ENCODE assay signal across 8 mouse cellular contexts in the genomic region with DNA sequence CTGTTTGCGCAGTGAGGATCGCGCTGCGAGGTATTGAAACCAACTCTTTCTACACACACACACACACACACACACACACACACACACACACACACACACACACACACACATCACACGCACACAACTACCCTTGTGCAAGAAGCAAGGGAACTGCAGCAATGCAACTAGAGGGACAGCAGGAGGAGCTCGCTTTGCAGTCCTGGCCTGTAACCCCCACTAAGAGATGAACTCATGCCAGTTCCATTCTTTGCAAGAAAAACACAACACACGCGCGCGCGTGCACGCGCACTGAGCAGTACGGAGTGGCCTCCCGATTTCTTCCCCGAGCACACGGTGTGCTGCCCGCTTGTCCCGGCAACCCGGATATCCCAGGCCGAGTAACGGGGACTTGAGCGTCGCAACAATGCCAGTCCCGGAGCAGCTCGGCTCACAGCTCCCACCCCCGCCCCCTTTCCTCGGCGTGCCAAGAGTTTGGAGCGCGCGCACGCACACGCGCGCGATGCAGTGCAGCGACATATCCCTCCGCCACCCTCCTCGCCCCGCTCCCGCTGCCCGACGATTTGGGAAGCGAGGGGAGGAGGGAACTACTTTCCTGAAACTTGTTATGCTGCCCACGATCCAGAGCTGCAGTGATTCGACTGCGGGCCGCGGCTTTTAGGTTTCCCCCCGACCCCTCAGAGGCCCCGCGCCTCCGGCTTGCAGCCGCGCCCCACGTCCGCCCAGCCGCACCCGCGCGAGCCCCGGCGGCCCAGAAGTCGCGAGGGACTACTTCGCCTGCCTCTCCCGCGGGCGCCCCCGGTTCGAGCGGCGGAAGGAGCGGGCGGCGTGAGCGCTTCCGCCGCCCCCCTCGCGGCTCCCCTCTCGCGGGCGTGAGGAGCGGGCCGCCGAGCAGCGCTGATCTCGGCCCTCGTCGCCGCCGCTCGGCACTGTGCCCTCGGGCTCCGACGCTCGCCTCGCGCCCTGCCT. TPM values are rescaled to one million over a fixed set of nuclear protein-coding genes. Genes with fewer than 3 reads are reported as not detected.
A peak's percentile ranks its signal among the peaks of the same experiment; 100 is the strongest.
DNase-seq lines count a peak whose midpoint lies in the region; ATAC-seq lines count a peak whose summit lies in the region.

No protein-coding gene starts in this region.

- H3K27ac ChIP-seq in hindbrain, embryonic 16.5 days (ENCODE audit: low read depth, low read length): peak overlapping the region; percentile 100
- peak overlapping the region; percentile 90 for H3K27ac ChIP-seq in macrophage

- peak; percentile 89 for ATAC-seq in hindbrain, embryonic 16.5 days

- peaks cover 16% of the 10 kb centered on the region for H3K4me1 ChIP-seq in hindbrain, embryonic 16.5 days (ENCODE audit: control insufficient read depth, insufficient read depth, low read depth, low read length)

- under 1% methylated on average over 88 of the region's 101 CpGs for WGBS in hindbrain, embryonic 16.5 days
- WGBS in macrophage (ENCODE audit: missing documents): under 1% methylated on average over 83 of the region's 101 CpGs

- no peaks in the 10 kb centered on the region for H3K27me3 ChIP-seq in hindbrain, embryonic 16.5 days (replicated peaks; ENCODE audit: control insufficient read depth, insufficient read depth, low read length)

- H3K4me2 ChIP-seq in hindbrain, embryonic 16.5 days (ENCODE audit: low read length): peak overlapping the region; percentile 88

- no peaks in the 10 kb centered on the region for H3K9me3 ChIP-seq in hindbrain, embryonic 16.5 days (ENCODE audit: control insufficient read depth, low read length)

- H3K9ac ChIP-seq in hindbrain, embryonic 16.5 days (ENCODE audit: low read depth, low read length): peak overlapping the region; percentile 99

- H3K4me3 ChIP-seq in hindbrain, embryonic 16.5 days (ENCODE audit: low read length): peak overlapping the region; percentile 95
- H3K4me3 ChIP-seq in macrophage (ENCODE audit: inconsistent target): peak overlapping the region; percentile 49

- H3K36me3 ChIP-seq in hindbrain, embryonic 16.5 days (ENCODE audit: control insufficient read depth, insufficient read depth, low read length): no peaks in the 10 kb centered on the region
- no peaks in the 10 kb centered on the region for H3K36me3 ChIP-seq in macrophage (ENCODE audit: inconsistent target)

- peak; percentile 84 for DNase-seq in WW6 (ENCODE audit: low read depth, low spot score)
- peak; percentile 81 to 91 for DNase-seq in cerebellum, postnatal 4 days (ENCODE audit: low spot score in 2 of 2)
- peak; percentile 85 for DNase-seq in gastrocnemius, adult 18-20 months (ENCODE audit: low spot score)
- peak; percentile 76 to 88 for DNase-seq in left cerebral cortex, adult 18-20 months (ENCODE audit: low spot score in 2 of 2)
- DNase-seq in right cerebral cortex, adult 18-20 months: peak; percentile 92
- DNase-seq in urinary bladder, postnatal 10 days (ENCODE audit: low spot score): peak; percentile 57

- H3K79me2 ChIP-seq in macrophage (ENCODE audit: inconsistent target): peaks cover 41% of the 10 kb centered on the region

RNA-seq across cellular contexts. Expression of a gene that starts 0.6 kb away (rescaled TPM):
- 1 to 10 TPM; 4.6 to 5.8 TPM for total RNA-seq in gastrocnemius, adult 18-20 months (2021)
- 7.4 and 7.7 TPM in 2 replicates for polyA plus RNA-seq in hindbrain, embryonic 16.5 days (2015; fragmentation: Nextera tagmentation; extraction: Ambion mirVana)
- 100 to 1,000 TPM; 169 to 186 TPM for total RNA-seq in left cerebral cortex, adult 18-20 months (2021)
- total RNA-seq in macrophage (2018; cell fraction: chromatin; rRNA removed): 100 to 1,000 TPM in 15 of 26 experiments, 10 to 100 TPM in 11; 24.2 to 422 (median 131) TPM
- total RNA-seq in macrophage (2018; cell fraction: cytosol; rRNA removed): 100 to 1,000 TPM in 8 of 26 experiments, 10 to 100 TPM in 18; 32.3 to 215 (median 62.1) TPM
- 100 to 1,000 TPM in 21 of 26 experiments, 10 to 100 TPM in 5; 45.2 to 391 (median 164) TPM for total RNA-seq in macrophage (2018; cell fraction: nucleus; rRNA removed)
- polyA plus RNA-seq in macrophage (2018): 22.5 to 77.4 TPM (median 23.7 TPM) in 3 replicates

Comparison
In these comparisons a context has a peak if more than half of its experiments do, and no peak if none do; other contexts are left out.
1. Peak in every context shown above with its lines: DNase-seq, ATAC-seq, H3K4me3 ChIP-seq and H3K27ac ChIP-seq.
2. RNA of a gene that starts 0.6 kb away (total RNA-seq): 169 to 186 TPM in left cerebral cortex, adult 18-20 months; 4.6 to 5.8 TPM in gastrocnemius, adult 18-20 months; every median in the first group is over 10 times any median in the second.